Mouse (Mus musculus): Measurements from ENCODE around the gene Fbxl2.

DNA sequence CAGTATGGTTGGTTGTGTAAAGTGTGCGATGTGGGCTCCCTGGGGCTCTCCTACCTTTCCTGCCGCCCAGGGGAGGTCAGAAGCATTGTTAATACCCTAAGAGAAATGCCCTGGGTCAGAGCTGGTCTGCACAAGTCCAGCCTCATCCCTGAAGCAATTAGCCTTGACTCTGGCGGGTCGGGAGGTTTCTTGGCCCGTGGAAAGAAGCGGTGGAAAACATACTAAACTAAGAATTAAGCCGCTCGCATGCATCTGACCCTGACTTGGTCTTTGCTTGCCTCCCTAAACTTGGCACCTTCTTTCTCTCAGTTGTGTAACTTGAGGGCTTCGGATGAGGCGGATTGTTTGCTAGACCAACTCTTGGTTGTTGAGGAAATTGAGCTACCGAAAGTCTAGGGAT lies 113.5 kb downstream of the Fbxl2 start:
- no peak for TF ChIP-seq CTCF (IDR thresholded peaks at IDR 0.05)
- no peak for TF ChIP-seq EP300 (IDR thresholded peaks at IDR 0.05)
